Mouse (Mus musculus): Measurements from ENCODE around the gene Psmb1.
A peak's percentile ranks its signal among the peaks of the same experiment; 100 is the strongest.
"Not testable (repeated sequence)": the region's sequence is repeated elsewhere in the genome, so short reads cannot be mapped to it uniquely, and the experiment has no call there.

Gene Psmb1

DNA sequence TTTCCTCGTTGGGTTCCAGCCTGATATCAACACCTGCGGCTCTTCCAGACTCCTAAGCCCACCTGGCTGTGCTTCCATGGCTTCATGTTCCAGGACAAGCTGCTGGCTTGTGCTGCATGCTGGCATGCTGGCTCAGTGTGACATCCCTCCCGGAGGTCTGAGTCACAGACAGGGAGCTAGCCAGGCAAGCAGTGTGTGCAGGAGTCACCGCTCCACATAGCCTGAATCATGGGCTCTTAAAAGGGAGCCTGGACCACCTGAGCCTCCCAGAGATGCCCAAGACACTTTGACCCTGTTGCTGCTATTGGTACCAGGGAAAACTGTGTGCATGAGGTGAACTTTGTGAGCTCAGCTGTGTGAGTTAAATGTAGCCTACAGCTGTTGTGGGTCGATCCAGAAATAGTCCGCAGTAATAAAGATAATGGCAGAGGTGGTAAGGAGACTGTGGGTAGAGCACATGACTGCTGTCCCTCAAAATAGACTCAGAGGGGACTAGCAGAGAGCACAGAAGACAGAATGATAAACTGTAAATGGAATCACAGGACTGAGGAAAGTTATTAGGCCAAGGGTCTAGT, 37.5 kb downstream of the Psmb1 start:
- DNase-seq (ENCODE audit: low read depth, low spot score), result no peak

DNA sequence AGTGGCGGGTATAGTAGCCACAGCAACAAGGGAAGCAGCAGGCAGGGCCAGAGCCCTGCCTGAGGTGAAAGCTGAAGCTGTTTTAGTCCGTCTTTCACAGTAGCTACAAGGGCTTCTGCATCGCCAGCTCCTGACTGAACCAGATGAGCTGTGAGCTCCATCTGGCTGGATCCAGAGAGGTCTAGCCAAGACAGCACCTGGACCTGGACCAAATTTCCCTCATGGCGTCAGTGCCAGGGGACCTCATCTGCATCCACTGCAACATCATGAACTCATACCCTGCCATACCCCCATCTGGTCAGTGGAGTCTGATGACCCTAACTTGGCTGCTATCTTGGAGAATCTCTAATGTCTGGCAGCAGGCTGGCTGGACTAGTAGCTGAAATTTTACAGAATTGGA, 39.8 kb downstream of the Psmb1 start:
- DNase-seq (ENCODE audit: low read depth, low spot score), result no peak

DNA sequence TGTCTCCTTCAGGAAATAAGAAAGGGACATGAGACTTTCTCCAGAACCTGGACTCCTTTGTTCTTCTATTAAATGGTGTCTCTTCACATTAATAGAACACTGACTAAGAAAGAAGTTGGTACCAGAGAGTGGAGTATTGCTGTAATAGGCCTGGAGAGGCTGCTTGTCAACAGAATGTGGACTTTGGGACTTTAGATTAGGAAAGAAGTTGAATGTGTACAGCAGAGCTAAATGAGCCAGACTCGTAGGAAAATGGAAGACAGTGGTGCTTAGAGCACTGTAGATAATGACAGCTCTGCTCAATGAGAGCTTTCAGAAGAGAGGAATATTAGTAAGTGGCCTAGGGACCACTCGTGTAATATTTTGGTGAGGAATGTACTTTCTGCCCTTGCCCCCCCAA, 43.0 kb downstream of the Psmb1 start:
- DNase-seq (ENCODE audit: low read depth, low spot score), result no peak

DNA sequence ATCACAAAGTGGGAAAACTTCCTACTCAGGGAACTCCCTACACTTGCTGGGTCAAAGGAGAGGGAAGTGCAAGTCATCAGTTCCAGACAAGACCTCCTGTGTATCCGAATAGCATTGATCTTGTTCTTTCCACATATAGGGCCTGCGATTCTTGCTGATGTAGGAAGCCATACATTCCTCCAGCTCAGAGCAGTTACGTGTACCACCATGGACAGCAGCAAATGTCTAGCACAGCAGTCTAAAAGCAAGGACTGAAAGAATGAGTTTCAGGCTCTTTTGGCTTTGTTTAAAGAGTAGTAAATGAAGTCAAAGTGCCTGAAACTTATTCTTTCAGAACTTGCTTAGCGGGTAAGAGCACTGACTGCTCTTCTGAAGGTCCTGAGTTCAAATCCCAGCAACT, 44.3 kb downstream of the Psmb1 start:
- DNase-seq (ENCODE audit: low read depth, low spot score), result no peak

DNA sequence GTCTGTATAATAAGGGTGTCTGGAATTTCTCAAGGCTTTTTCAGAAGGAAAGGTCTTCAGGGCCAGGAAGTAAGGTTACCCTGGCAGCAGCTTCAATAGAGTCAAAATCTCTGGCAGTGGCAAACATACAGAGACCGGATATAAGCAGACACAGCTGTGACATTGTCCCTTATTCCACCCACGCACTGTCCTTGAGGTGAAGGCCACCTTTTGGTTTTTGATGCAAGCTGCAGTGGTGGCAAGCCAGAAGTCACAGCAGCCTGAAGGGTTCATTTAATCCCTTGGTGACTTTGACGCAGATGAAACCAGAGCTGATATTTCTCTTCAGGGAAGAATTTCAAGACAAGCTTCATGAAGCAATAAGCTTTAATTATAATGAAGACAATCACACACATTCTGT, 49.9 kb downstream of the Psmb1 start:
- DNase-seq (ENCODE audit: low read depth, low spot score), result no peak

DNA sequence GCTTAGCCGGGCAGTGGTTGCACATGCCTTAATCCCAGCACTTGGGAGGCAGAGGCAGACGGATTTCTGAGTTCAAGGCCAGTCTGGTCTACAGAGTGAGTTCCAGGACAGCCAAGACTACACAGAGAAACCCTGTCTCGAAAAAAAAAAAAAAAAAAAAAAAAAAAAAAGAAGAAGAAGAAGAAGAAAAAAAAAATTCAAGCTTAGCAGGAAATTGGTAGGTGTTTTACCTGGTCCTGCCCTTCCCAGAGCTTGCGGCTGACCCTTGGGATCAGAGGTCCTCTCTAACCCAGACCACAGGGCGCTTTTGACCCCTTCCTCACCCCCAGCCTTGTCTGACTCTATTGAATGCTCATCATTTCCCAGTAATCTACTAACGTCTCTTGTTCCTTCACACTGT, 50.4 kb downstream of the Psmb1 start:
- not testable (repeated sequence) for DNase-seq (ENCODE audit: low read depth, low spot score)

DNA sequence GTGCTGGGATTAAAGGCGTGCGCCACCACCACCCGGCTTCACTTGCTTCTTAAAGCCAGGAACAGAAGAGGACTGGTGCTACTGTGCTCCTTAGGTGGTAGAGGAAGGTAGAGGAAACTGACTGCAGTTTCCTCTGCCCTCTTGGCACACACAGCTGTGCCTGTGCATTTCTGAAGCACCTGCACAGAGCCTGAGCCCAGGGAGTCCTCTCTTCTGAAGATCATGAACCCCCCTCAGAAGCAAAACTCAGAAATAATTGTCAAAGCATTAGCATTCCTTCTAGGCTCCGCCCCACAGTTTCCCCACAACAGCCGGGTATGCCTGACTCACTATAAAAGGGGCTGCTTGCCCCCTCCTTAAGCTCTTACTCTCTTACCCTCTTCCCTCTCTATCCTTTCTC, 51.7 kb downstream of the Psmb1 start:
- no peak for DNase-seq (ENCODE audit: low read depth, low spot score)

DNA sequence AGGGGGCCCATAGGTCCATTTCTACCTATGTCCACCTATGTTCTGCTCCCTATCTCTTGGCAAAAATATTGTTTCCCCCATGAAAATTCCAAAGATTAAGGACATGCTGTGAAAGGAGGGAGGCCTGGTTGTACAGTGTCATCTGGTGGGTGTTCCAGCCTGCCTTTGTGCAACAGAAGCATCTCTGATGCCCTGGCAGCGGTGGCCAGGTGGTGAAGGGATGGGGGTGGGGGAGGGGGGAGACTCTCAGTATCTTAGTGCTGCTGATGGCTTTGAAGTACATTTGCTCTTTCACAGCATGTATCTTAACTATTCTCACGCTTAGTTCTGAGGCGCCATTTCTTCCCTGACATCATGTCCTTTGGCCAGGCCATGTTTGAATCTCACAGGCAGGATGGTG, 54.1 kb downstream of the Psmb1 start:
- no peak for DNase-seq (ENCODE audit: low read depth, low spot score)

DNA sequence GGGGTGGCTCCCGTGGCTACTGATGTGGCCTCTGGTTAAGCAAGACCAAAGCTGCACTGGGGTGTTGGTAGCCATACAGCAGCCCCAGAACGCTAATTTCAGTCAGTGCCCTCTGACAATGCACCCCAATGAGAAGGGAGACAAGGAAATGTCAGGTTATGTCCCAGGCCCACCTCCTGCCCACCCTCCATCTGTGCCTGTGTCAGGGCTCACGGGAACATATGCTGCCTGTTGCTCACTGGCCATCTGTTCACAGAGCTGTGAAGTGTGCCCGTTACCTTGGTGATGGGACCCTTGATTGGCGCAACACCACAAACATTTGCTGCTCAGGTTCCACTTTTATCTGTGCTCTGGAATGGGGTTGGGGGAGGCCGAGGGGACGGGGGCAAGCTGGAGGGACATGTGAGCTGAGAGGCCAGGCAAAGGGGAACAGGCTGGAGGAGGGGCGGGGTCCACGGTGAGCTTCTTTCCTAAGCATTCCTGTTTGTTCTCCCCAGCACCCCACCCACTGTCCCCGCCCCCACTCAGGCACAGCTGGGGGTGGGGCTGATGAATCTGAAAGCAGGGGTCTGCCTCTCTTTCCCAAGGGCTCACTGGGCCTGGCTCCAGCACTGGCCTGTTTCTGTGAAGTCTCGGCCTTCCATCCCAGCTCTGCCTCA, 59.0 kb downstream of the Psmb1 start:
- peak; percentile 19 for DNase-seq (ENCODE audit: low read depth, low spot score)

DNA sequence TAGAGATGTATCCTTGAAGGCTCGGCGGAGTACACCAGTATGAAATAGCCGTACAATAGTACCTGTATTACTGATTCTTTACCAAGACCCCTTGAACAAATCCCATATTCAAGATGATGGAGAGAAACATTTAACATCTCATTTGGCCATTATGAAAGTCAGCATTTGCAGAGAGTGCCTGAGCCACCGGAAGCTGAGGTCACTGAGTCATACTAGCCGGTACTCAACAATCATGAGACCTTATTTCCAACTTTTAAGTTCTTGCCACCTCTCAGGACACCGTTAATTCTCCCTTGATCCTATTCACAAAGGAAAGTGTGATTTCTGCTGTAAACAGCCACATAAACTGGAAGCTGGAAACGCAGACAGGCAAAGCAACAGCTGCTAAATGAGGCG, 59.5 kb downstream of the Psmb1 start:
- DNase-seq (ENCODE audit: low read depth, low spot score), result no peak

DNA sequence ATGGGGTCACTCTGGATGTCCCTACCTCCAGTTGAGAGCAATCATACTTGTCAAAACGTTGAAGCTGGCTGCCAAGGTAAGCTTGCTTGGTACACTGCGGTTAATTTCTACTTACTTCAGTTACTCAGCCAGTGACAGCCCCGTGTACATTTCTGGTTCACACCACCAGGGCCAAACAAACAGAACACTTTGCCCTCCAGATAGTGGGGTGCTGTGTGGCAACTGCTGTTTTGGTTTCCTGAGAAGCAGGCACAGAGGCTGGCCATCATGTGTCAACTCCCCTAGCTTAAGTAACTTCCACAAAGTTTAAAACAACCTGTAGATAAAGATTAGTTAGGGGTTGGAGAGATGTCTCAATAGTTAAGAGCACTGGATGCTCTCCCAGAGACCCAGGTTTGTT, 64.8 kb downstream of the Psmb1 start:
- no peak for DNase-seq (ENCODE audit: low read depth, low spot score)

DNA sequence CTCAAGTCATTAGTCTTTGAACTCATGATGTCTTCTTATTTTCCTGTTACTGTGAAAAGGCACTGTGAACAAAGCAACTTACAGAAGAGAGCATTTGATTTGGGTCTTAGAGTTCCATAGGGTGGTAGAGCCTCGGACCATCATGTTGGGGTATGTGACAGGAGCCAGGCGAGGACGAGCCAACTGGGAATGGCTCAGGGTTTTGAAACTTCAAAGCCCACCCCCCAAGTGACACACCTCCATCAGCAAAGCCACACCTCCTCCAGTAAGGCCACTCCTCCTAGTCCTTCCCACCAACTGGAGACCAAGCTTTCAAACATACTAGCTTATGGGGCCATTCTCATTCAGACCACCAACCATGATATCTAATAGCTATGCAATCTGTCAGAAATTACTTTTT, 67.5 kb downstream of the Psmb1 start:
- DNase-seq (ENCODE audit: low read depth, low spot score), result no peak

DNA sequence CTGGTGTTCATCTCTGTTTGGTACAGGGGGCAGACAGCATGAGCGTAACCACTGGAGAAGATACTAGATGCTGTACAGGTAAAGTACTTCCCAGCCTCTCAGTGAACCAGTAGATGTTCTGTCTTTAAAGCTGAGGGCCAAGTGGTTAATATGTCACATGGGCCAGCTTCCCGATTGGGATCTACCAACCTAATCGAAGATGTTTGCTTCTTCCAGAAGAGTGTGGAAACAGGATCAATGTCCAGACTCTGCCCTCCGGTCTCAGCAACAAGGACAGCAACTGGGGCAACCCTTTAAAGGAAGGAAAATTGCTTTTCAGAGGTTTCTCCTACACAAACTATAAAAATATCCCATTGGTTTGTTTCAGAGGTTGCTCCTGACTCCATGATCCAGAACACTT, 68.0 kb downstream of the Psmb1 start:
- no peak for DNase-seq (ENCODE audit: low read depth, low spot score)

DNA sequence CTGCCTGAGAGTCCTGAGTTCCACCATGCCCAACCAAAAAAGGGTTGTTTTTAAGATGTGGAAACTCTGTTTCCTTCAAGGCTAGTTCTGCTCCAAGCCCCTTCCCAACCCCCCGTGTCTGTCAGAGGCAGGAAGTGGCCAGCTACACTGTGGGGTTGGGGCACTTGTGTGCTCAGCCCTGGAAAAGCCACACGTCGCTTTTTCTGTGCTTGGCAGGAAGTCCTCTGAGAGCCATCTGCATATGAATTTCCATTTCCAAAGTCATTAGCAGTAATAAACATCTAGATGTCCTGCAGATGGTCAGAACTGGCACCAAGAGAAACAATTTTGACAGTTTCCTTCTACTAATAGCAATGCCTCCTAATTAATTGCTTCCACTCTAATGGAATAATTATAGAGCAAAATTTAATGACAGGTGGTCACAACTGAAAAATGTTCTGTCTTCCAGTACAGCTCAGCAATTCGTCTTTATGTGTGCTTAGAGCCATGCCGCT, 68.5 kb downstream of the Psmb1 start:
- DNase-seq (ENCODE audit: low read depth, low spot score), result no peak

DNA sequence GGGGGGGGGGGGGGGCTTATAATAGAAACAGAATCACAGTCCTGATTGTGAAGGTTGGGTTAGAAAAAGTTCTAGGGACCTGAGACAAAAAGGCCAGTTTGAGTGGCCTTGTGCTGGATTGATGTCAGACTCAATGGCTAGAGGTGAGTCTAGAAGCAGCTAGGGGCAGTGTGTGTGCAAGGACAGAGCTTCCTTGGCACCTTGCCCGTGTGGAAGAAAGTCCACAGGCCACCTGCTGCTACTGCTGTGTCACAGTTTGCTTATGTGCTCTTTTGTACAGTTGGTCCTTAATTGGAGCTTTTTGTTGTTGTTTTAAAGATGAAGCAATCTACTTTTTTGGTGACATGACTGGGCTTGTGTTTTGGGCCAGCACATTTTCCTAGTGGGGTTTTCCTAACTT, 69.6 kb downstream of the Psmb1 start:
- no peak for DNase-seq (ENCODE audit: low read depth, low spot score)

DNA sequence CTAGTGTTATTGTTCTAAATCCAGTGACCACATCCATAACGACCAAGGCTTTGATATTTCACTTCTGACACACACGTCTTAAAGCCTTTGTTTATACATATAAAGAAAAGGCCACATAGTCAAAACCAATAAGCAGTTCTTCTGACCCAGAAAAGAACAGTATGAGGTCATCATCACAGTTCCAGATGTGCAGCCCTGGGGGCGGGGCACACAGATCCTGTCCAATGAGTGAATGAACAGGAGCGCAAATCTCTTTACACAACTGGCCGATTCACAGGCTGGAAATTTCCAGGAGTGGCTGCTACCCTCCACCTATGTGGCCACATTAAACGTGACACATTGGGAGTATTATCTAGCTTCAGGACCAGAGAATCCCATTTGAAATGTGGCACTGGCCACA, 70.1 kb downstream of the Psmb1 start:
- no peak for DNase-seq (ENCODE audit: low read depth, low spot score)

DNA sequence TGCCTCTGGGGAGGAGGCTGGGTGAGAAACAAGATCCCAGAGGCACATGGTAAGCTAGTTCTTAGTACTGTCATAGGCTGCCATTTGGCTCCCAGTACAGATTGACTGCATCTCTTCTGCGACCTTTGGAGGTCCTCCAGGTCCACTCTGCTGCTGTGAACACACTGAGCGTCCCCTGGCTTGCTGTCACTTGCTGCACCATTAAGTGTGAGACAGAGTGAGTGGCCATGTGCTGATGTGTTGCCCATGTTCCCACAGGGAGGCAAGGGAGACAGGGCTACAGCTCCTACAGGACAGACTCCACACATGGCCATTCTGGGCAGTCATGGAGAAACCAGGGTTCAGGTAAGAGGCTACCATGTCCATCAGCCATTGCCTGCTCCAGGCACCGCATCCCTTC, 73.6 kb downstream of the Psmb1 start:
- DNase-seq (ENCODE audit: low read depth, low spot score), result no peak
